Mouse (Mus musculus): Measurements from ENCODE around the gene Zfp617. TPM values are rescaled to one million over a fixed set of nuclear protein-coding genes. Genes with fewer than 3 reads are reported as not detected.

Zfp617 gene
- 43.0 TPM for polyA plus RNA-seq (2014; fragmentation: Illumina TruSeq; extraction: RNeasy Lipid Tissue Mini Kit (QIAGEN cat#74804); ENCODE audit: low read depth, low replicate concordance)

GRCm38 (mm10) chr8:71908309-71909261 lies at the start of gene Zfp617, which contains the start of gene Zfp882:
Gene Zfp617, plus strand, starts transcription at chr8:71908635.
Gene Zfp882, plus strand, starts transcription at chr8:71908608.

GRCm38 (mm10) chr8:71881618-71882274 lies 26.7 kb upstream of the Zfp617 start, which contains the start of gene Zfp709:
Gene Zfp709, plus strand, starts transcription at chr8:71882019.

GRCm38 (mm10) chr8:71950482-71951221 lies 42.2 kb downstream of the Zfp617 start, which contains the start of gene Zfp961:
Gene Zfp961, plus strand, starts transcription at chr8:71951038.

Other genes with a start within 250 kb of the Zfp617 start
- not detected for gene Unc13a, start 236.9 kb upstream of the Zfp617 start, polyA plus RNA-seq (2014; fragmentation: Illumina TruSeq; extraction: RNeasy Lipid Tissue Mini Kit (QIAGEN cat#74804); ENCODE audit: low read depth, low replicate concordance)
- 0.11 TPM for gene Jak3, start 232.3 kb upstream of the Zfp617 start, polyA plus RNA-seq (2014; fragmentation: Illumina TruSeq; extraction: RNeasy Lipid Tissue Mini Kit (QIAGEN cat#74804); ENCODE audit: low read depth, low replicate concordance)
- not detected for gene Insl3, start 219.4 kb upstream of the Zfp617 start, polyA plus RNA-seq (2014; fragmentation: Illumina TruSeq; extraction: RNeasy Lipid Tissue Mini Kit (QIAGEN cat#74804); ENCODE audit: low read depth, low replicate concordance)
- 2.3 TPM for gene B3gnt3, start 206.8 kb upstream of the Zfp617 start, polyA plus RNA-seq (2014; fragmentation: Illumina TruSeq; extraction: RNeasy Lipid Tissue Mini Kit (QIAGEN cat#74804); ENCODE audit: low read depth, low replicate concordance)
- not detected for gene Fcho1, start 182.9 kb upstream of the Zfp617 start, polyA plus RNA-seq (2014; fragmentation: Illumina TruSeq; extraction: RNeasy Lipid Tissue Mini Kit (QIAGEN cat#74804); ENCODE audit: low read depth, low replicate concordance)
- 5.7 TPM for gene Zfp709, start 26.6 kb upstream of the Zfp617 start, polyA plus RNA-seq (2014; fragmentation: Illumina TruSeq; extraction: RNeasy Lipid Tissue Mini Kit (QIAGEN cat#74804); ENCODE audit: low read depth, low replicate concordance)
- gene Zfp882, start within 50 bp of the Zfp617 start, polyA plus RNA-seq (2014; fragmentation: Illumina TruSeq; extraction: RNeasy Lipid Tissue Mini Kit (QIAGEN cat#74804); ENCODE audit: low read depth, low replicate concordance), result 3.5 TPM
- gene Zfp961, start 42.4 kb downstream of the Zfp617 start, polyA plus RNA-seq (2014; fragmentation: Illumina TruSeq; extraction: RNeasy Lipid Tissue Mini Kit (QIAGEN cat#74804); ENCODE audit: low read depth, low replicate concordance), result 21.4 TPM
- gene Cyp4f18, start 101.0 kb downstream of the Zfp617 start, polyA plus RNA-seq (2014; fragmentation: Illumina TruSeq; extraction: RNeasy Lipid Tissue Mini Kit (QIAGEN cat#74804); ENCODE audit: low read depth, low replicate concordance), result not detected
- gene Olfr372, start 132.6 kb downstream of the Zfp617 start, polyA plus RNA-seq (2014; fragmentation: Illumina TruSeq; extraction: RNeasy Lipid Tissue Mini Kit (QIAGEN cat#74804); ENCODE audit: low read depth, low replicate concordance), result not detected
- gene Olfr373, start 174.5 kb downstream of the Zfp617 start, polyA plus RNA-seq (2014; fragmentation: Illumina TruSeq; extraction: RNeasy Lipid Tissue Mini Kit (QIAGEN cat#74804); ENCODE audit: low read depth, low replicate concordance), result not detected
- not detected for gene Olfr374, start 198.4 kb downstream of the Zfp617 start, polyA plus RNA-seq (2014; fragmentation: Illumina TruSeq; extraction: RNeasy Lipid Tissue Mini Kit (QIAGEN cat#74804); ENCODE audit: low read depth, low replicate concordance)
- gene Tpm4, start 226.3 kb downstream of the Zfp617 start, polyA plus RNA-seq (2014; fragmentation: Illumina TruSeq; extraction: RNeasy Lipid Tissue Mini Kit (QIAGEN cat#74804); ENCODE audit: low read depth, low replicate concordance), result 41.8 TPM